Mouse (Mus musculus) hindbrain, embryonic 11.5 days (tissue): ENCODE results near the gene Tmem121. TPM values are rescaled to one million over a fixed set of nuclear protein-coding genes. Genes with fewer than 3 reads are reported as not detected.

Experiments used
- ATAC-seq: fragments of 200-750 bp; cut with Nextera tagmentation; 2 replicates; pipeline ENCODE4 v1.8.0; 2017; ENCODE audit warnings: mild to moderate bottlenecking, moderate TSS enrichment, moderate library complexity; ENCODE audit not compliant: low FRiP score
- DNase-seq: peaks from one replicate; pipeline ENCODE4 v3.0.0-alpha.2; 2015; ENCODE audit warnings: low spot score
- H3K27ac ChIP-seq: fragments of 300-500 bp; sonication (generic); 2 replicates; pipeline ENCODE4 v1.5.1; 2014; ENCODE audit warnings: mild to moderate bottlenecking, low read depth, low read length
- H3K27me3 ChIP-seq: fragments of 300-500 bp; sonication (generic); 2 replicates; pipeline ENCODE4 v1.6.1; 2014; ENCODE audit warnings: mild to moderate bottlenecking, low read length, moderate library complexity, mixed read lengths; ENCODE audit not compliant: control insufficient read depth, insufficient read depth
- H3K36me3 ChIP-seq: fragments of 300-500 bp; sonication (generic); 2 replicates; pipeline ENCODE4 v1.6.1; 2014; ENCODE audit warnings: mild to moderate bottlenecking, low read length, moderate library complexity, mixed read lengths; ENCODE audit not compliant: control insufficient read depth, insufficient read depth
- H3K4me1 ChIP-seq: fragments of 300-500 bp; sonication (generic); replicated peaks from 2 replicates; pipeline ENCODE4 v1.6.1; 2014; ENCODE audit warnings: low read length, mixed read lengths; ENCODE audit not compliant: control insufficient read depth, insufficient read depth
- H3K4me2 ChIP-seq: fragments of 300-500 bp; sonication (generic); replicated peaks from 2 replicates; pipeline ENCODE4 v1.6.1; 2014; ENCODE audit warnings: mild to moderate bottlenecking, low read depth, low read length
- H3K4me3 ChIP-seq: fragments of 300-500 bp; sonication (generic); 2 replicates; pipeline ENCODE4 v1.5.1; 2014; ENCODE audit warnings: low read depth, low read length
- H3K9ac ChIP-seq: fragments of 300-500 bp; sonication (generic); 2 replicates; pipeline ENCODE4 v1.6.1; 2014; ENCODE audit warnings: low read depth, low read length
- H3K9me3 ChIP-seq: fragments of 300-500 bp; sonication (generic); 2 replicates; pipeline ENCODE4 v1.6.1; 2016; ENCODE audit warnings: low read length; ENCODE audit not compliant: control insufficient read depth
- WGBS: fragments of 180-500 bp; shearing (Covaris S2); extraction: QIAGEN DNeasy Blood & Tissue Kit; methylation state at CpG from one replicate; pipeline ENCODE4 v1.1.7; 2014; 5-methylcytosine and 5-hydroxymethylcytosine counted together
- polyA plus RNA-seq: library from polyadenylated mRNA; unstranded; fragments of >200 nt; fragmentation: Nextera tagmentation; extraction: Ambion mirVana; gene quantifications from 2 replicates; pipeline ENCODE4 v1.2.1, GENCODE M21; 2014

Gene Tmem121
- polyA plus RNA-seq, 1 experiment from 2014 or later: 8.9 TPM

- H3K36me3 ChIP-seq: peaks cover 2% of the 10 kb centered on the region
- no peaks in the 10 kb centered on the region for H3K27me3 ChIP-seq
- peaks cover 26% of the 10 kb centered on the region for H3K4me1 ChIP-seq
- H3K9me3 ChIP-seq: no peaks in the 10 kb centered on the region
- ATAC-seq (no peak), DNase-seq (no peak)
- 52% methylated on average over 8 of the region's 8 CpGs for WGBS
- peak overlapping the region; percentile 69 for H3K4me3 ChIP-seq
- H3K9ac ChIP-seq: peak overlapping the region; percentile 75
- H3K4me2 ChIP-seq: peak overlapping the region; percentile 78
- H3K27ac ChIP-seq: 0 out of 2 replicates have a peak overlapping the region, but pooled peaks have one; percentile 17
These were observed 44.2 kb upstream of the Tmem121 start for GRCm38 (mm10) chr12:113141531-113141973.

GRCm38 (mm10) chr12:113142021-113142975, 43.4 kb upstream of the Tmem121 start:
- Histone ChIP-seq H3K4me2 (peak overlapping the region; percentile 78), H3K36me3 (no peaks in the 10 kb centered on the region; the same call in 1 of the 2 replicates), H3K9ac (peak overlapping the region; percentile 75), H3K4me3 (peak overlapping the region; percentile 69), H3K27ac (0 out of 2 replicates have a peak overlapping the region, but pooled peaks have one; percentile 17), H3K27me3 (no peaks in the 10 kb centered on the region), H3K4me1 (peaks cover 26% of the 10 kb centered on the region), H3K9me3 (no peaks in the 10 kb centered on the region)
- no peak for ATAC-seq
- DNase-seq: peak; percentile 54
- 26% methylated on average over 15 of the region's 15 CpGs for WGBS

GRCm38 (mm10) chr12:113143164-113143563, 42.6 kb upstream of the Tmem121 start:
- WGBS: 63% methylated on average over 7 of the region's 7 CpGs
- Histone ChIP-seq H3K4me2 (no peak overlapping the region), H3K27me3 (no peaks in the 10 kb centered on the region), H3K4me1 (peaks cover 27% of the 10 kb centered on the region), H3K36me3 (no peaks in the 10 kb centered on the region; the same call in 1 of the 2 replicates), H3K27ac (no peak overlapping the region), H3K4me3 (no peak overlapping the region), H3K9me3 (no peaks in the 10 kb centered on the region), H3K9ac (peak overlapping the region; percentile 75; the same call in 1 of the 2 replicates)
- ATAC-seq: no peak
- no peak for DNase-seq

DNA sequence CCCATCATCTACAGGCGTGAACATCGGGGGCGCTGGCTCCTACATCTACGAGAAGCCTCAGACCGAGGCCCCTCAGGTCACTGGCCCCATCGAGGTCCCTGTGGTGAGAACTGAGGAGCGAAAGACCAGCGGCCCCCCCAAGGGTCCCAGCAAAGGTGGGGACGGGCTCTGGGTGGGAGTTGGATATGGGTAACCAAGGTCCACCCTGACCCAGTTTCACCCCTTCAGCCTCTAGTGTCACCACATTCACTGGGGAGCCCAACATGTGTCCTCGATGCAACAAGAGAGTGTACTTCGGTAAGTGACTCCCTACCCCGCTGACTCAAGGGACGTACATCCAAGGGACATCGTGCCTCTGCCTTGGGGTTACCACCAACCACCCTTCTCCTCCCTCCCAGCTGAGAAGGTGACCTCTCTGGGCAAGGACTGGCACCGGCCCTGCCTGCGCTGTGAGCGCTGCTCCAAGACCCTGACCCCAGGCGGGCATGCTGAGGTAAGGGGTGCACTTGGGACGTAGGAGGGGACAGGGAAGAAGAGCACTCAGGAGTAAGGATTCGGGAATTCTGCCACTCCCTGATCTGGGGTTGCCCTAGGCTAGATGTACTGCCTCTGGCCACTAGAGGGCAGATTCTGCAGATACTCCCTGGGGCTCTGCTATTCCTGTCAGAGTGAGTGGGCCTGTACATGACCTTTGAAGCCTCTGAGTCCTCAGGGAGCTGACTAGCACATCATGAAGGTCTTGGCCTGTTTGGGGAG, 41.6 kb upstream of the Tmem121 start:
- DNase-seq (peak; percentile 60), ATAC-seq (no peak)
- Histone ChIP-seq H3K27me3 (no peaks in the 10 kb centered on the region), H3K9ac (no peak overlapping the region), H3K4me1 (peaks cover 24% of the 10 kb centered on the region), H3K27ac (no peak overlapping the region), H3K9me3 (no peaks in the 10 kb centered on the region), H3K4me3 (0 out of 2 replicates have a peak overlapping the region, but pooled peaks have one; percentile 8), H3K36me3 (no peaks in the 10 kb centered on the region; the same call in 1 of the 2 replicates), H3K4me2 (no peak overlapping the region)
- WGBS: 79% methylated on average over 20 of the region's 20 CpGs

DNA sequence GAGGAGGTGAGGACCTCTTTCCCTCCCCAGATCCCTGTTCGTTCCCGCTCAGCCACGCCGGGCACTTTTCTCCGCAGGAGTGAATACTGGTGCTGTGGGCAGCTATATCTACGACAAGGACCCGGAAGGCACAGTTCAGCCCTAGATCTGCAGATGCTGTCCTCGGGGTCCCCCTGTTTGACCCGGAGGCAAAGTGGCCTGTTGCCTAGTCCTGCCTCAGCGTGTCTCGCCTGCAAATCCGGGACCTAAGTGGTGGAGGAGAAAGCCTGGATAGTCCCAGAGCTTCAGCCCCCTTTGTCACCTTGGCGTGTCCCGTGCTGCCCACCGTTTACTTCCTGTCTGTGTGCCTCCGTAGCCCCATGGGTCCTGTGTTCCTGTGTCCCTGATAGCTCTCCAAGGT, 40.8 kb upstream of the Tmem121 start:
- 90% methylated on average over 16 of the region's 16 CpGs for WGBS
- no peak overlapping the region for H3K4me3 ChIP-seq
- no peaks in the 10 kb centered on the region; the same call in 1 of the 2 replicates for H3K36me3 ChIP-seq
- DNase-seq (no peak), ATAC-seq (no peak)
- no peaks in the 10 kb centered on the region for H3K9me3 ChIP-seq
- no peak overlapping the region for H3K4me2 ChIP-seq
- peaks cover 19% of the 10 kb centered on the region for H3K4me1 ChIP-seq
- H3K9ac ChIP-seq: no peak overlapping the region
- no peaks in the 10 kb centered on the region for H3K27me3 ChIP-seq
- no peak overlapping the region for H3K27ac ChIP-seq

- Histone ChIP-seq H3K36me3 (no peaks in the 10 kb centered on the region; the same call in 1 of the 2 replicates), H3K27ac (no peak overlapping the region), H3K9ac (no peak overlapping the region), H3K4me3 (no peak overlapping the region), H3K4me1 (peaks cover 19% of the 10 kb centered on the region), H3K9me3 (no peaks in the 10 kb centered on the region), H3K4me2 (no peak overlapping the region), H3K27me3 (peaks cover 2% of the 10 kb centered on the region; the same call in 1 of the 2 replicates)
- DNase-seq (no peak), ATAC-seq (peak; percentile 4; the same call in 1 of the 2 replicates)
- 90% methylated on average over 5 of the region's 5 CpGs for WGBS
These were observed 40.1 kb upstream of the Tmem121 start for GRCm38 (mm10) chr12:113145591-113145990.

DNA sequence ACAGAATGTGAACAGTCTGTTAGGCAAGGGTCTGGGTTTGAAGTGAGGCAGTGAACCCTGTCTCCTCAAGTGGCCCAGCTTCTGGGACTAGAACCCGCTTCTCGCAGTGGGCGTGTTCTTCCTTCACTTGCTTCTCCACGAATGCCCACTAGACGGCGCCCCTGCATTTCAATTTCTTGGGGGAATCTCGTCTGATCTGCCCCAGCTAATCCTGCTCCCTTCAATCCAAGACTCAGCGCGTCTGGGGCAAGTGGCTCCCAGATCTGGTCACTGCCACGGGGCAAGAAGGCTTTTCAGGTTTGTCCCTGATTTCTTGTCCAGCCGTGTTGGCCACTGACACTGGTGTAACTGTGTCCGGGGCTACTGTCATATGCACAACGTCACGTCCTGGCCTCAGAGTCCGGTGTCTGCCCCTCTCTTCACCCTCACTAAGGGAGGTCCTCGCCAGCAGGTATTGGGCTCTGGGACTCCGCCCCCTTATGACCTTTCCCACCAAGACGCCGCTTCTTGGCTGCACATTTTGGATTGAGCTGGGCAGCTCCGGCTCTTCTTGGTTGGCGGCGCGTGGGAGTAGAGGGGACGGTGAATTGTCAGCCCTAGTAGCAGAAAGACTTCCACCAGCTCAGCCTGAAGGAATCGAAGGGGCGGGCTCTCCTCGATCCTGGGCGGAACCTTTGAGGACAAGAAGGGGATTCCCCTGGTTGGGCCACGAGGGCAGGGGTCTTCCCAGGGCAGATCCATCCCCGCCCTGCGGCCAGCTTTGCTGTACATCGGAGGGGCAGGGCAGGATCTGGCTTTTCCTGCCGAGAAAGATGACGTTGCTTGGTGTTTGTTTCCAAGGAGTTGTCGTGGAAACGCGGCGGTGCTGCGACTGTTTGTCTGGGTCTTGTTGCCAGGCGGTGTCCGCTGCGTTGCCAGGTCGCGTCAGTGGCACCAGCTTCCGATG, 39.3 kb upstream of the Tmem121 start, which contains the start of gene Crip1:
Gene Crip1, plus strand, starts transcription at position 205 of the 946 bp plus-strand sequence.
- Histone ChIP-seq H3K27me3 (peaks cover 6% of the 10 kb centered on the region; the same call in 1 of the 2 replicates), H3K4me2 (peak within 1 kb of the TSS; percentile 12; the same call in 1 of the 2 replicates), H3K4me3 (no peak within 1 kb of the TSS), H3K9ac (peak within 1 kb of the TSS; percentile 4; the same call in 1 of the 2 replicates), H3K27ac (no peak within 1 kb of the TSS), H3K9me3 (no peaks in the 10 kb centered on the region), H3K4me1 (peaks cover 16% of the 10 kb centered on the region), H3K36me3 (no peaks in the 10 kb centered on the region; the same call in 1 of the 2 replicates)
- peak; percentile 33; the same call in 1 of the 2 replicates for ATAC-seq
- peak; percentile 87 for DNase-seq
- WGBS: 6% methylated on average over 45 of the region's 45 CpGs
